Mouse (Mus musculus) megakaryocyte, adult 5-6 weeks (primary cell): Measurements from ENCODE around the gene Stmn3. TPM values are rescaled to one million over a fixed set of nuclear protein-coding genes. Genes with fewer than 3 reads are reported as not detected.
A peak's percentile ranks its signal among the peaks of the same experiment; 100 is the strongest.

Experiments
- ATAC-seq: 2 replicates; pipeline ENCODE4 v1.8.0; 2016; ENCODE audit warnings: mild to moderate bottlenecking, inconsistent platforms; ENCODE audit not compliant: poor library complexity, severe bottlenecking
- total RNA-seq, 2 experiments: library from RNA; stranded (forward) in 1 of 2; stranded (reverse) in 1 of 2; fragments of 153-499, 151-499 nt in 1 of 2; fragments of 221-1000, 200-1000 nt in 1 of 2; gene quantifications; 2 replicates each; pipeline versions ENCODE4 v1.2.3 to v1.2.4; 2015 to 2017

Stmn3 gene
- total RNA-seq (2015) (not detected in 2 replicates), total RNA-seq (2017) (not detected in 2 replicates)

- peak; percentile 57 for ATAC-seq
Measured at GRCm38 (mm10) chr2:181314080-181314810, at the start of gene Stmn3. Gene Stmn3 (minus strand): TSS chr2:181314500.

- no peak for ATAC-seq
Measured at GRCm38 (mm10) chr2:181363946-181364345, 49.6 kb upstream of the Stmn3 start.

GRCm38 (mm10) chr2:181356780-181357179, 42.5 kb upstream of the Stmn3 start:
- no peak for ATAC-seq

- no peak for ATAC-seq
Measured at GRCm38 (mm10) chr2:181342766-181343165, 28.5 kb upstream of the Stmn3 start.

GRCm38 (mm10) chr2:181340426-181340825, 26.1 kb upstream of the Stmn3 start:
- ATAC-seq = no peak

GRCm38 (mm10) chr2:181334023-181334422, 19.7 kb upstream of the Stmn3 start:
- peak; percentile 96 for ATAC-seq

GRCm38 (mm10) chr2:181332542-181332941, 18.2 kb upstream of the Stmn3 start:
- no peak for ATAC-seq

GRCm38 (mm10) chr2:181326098-181326497, 11.8 kb upstream of the Stmn3 start:
- ATAC-seq = no peak

GRCm38 (mm10) chr2:181322136-181322535, 7.8 kb upstream of the Stmn3 start:
- no peak for ATAC-seq

- peak; percentile 2; the same call in 1 of the 2 replicates for ATAC-seq
Measured at GRCm38 (mm10) chr2:181320103-181320499, 5.8 kb upstream of the Stmn3 start.

- peak; percentile 99 for ATAC-seq
Measured at GRCm38 (mm10) chr2:181319248-181320102, 5.2 kb upstream of the Stmn3 start, which contains the start of gene Rtel1. Gene Rtel1 (plus strand): TSS chr2:181319739.

GRCm38 (mm10) chr2:181313344-181314079, 788 bp downstream of the Stmn3 start:
- peak; percentile 17; the same call in 1 of the 2 replicates for ATAC-seq

- no peak for ATAC-seq
Measured at GRCm38 (mm10) chr2:181313006-181313343, 1.3 kb downstream of the Stmn3 start.

- no peak for ATAC-seq
Measured at GRCm38 (mm10) chr2:181312435-181312834, 1.9 kb downstream of the Stmn3 start.

- peak; percentile 75 for ATAC-seq
Measured at GRCm38 (mm10) chr2:181307144-181307804, 7.0 kb downstream of the Stmn3 start.

- ATAC-seq = peak; percentile 78
Measured at GRCm38 (mm10) chr2:181304944-181305343, 9.4 kb downstream of the Stmn3 start.

GRCm38 (mm10) chr2:181302041-181302440, 12.3 kb downstream of the Stmn3 start:
- ATAC-seq = no peak

- ATAC-seq = no peak
Measured at GRCm38 (mm10) chr2:181290937-181291336, 23.4 kb downstream of the Stmn3 start.

GRCm38 (mm10) chr2:181288691-181289090, 25.6 kb downstream of the Stmn3 start:
- no peak for ATAC-seq

- ATAC-seq = peak; percentile 85
Measured at GRCm38 (mm10) chr2:181287958-181288350, 26.3 kb downstream of the Stmn3 start, which contains the start of gene Gmeb2. Gene Gmeb2 (minus strand): TSS chr2:181288035.
